Mouse (Mus musculus): Measurements from ENCODE around the gene Wbp2nl. TPM values are rescaled to one million over a fixed set of nuclear protein-coding genes. Genes with fewer than 3 reads are reported as not detected.
"Not testable (repeated sequence)": the region's sequence is repeated elsewhere in the genome, so short reads cannot be mapped to it uniquely, and the experiment has no call there.

The Wbp2nl gene
- total and polyA plus RNA-seq, 3 experiments = not detected

DNA sequence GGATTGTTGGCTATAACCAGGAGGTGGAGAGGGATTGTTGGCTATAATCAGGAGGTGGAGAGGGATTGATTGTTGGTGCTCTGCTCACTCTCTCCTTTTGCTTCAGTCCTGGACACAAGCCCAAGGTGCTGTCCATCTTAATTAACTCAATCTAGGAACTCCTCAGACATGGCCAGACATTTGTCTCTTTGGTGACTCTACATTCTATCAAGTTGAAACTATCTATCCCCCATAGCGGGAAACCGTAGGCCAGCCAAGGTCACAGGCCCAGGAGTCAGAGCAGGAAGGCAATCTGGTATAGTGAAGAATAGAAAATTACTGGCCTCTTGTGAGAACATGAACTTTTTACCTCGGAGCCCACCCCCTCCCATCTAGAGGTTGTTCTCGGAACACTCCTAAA, 63.5 kb downstream of the Wbp2nl start:
- DNase-seq = peak in 1 of 2 experiments; percentile 18
- H3K4me3 ChIP-seq = no peak overlapping the region
- 35% methylated on average over 4 of the region's 4 CpGs for WGBS
- no peak overlapping the region for H3K27ac ChIP-seq
- H3K36me3 ChIP-seq (ENCODE audit: control insufficient read depth, insufficient read depth, low read length) = no peaks in the 10 kb centered on the region
- H3K4me1 ChIP-seq (ENCODE audit: control insufficient read depth, insufficient read depth, low read length) = peaks cover 11% of the 10 kb centered on the region
- TF ChIP-seq POLR2A (IDR thresholded peaks at IDR 0.05; ENCODE audit: insufficient read depth, low read depth, low read length) = 0 out of 2 replicates have a peak, but pooled peaks have one; percentile 15
- no peak for TF ChIP-seq CTCF (IDR thresholded peaks at IDR 0.05)
- 0 out of 2 replicates have a peak, but pooled peaks have one; percentile 34 for TF ChIP-seq EP300 (IDR thresholded peaks at IDR 0.05; ENCODE audit: insufficient read depth, low read depth, low read length)
- H3K27me3 ChIP-seq (ENCODE audit: control insufficient read depth, insufficient read depth, low read length) = no peaks in the 10 kb centered on the region
- no peaks in the 10 kb centered on the region for H3K79me2 ChIP-seq (replicated peaks; ENCODE audit: control insufficient read depth, insufficient read depth, low read length)
- no peak overlapping the region for H3K9ac ChIP-seq (ENCODE audit: low read depth, low read length)
- intact Hi-C loops (cut with DNase I) = no loop called here

DNA sequence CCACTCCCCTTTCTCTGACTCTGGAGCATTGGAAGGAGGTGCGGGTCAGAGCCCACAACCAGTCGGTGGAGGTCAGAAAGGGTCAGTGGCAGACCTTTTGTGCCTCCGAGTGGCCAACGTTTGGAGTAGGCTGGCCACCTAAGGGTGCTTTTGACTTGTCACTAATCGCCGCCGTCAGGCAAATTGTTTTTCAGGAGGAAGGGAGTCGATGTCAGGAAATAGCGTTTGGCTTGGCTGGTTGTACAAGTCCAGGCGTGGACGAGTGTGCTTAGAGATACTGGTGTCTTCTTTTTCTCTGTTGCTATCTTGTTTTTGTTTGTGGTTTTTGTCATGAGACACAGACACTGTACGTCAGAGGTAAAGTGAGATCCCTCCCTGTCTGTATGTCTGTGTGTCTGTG, 65.0 kb downstream of the Wbp2nl start:
- H3K27me3 ChIP-seq (ENCODE audit: control insufficient read depth, insufficient read depth, low read length); H3K4me1 ChIP-seq (ENCODE audit: control insufficient read depth, insufficient read depth, low read length); H3K9ac ChIP-seq (ENCODE audit: low read depth, low read length); H3K36me3 ChIP-seq (ENCODE audit: control insufficient read depth, insufficient read depth, low read length); intact Hi-C loops (cut with DNase I); H3K4me3 ChIP-seq; H3K79me2 ChIP-seq (replicated peaks; ENCODE audit: control insufficient read depth, insufficient read depth, low read length); H3K27ac ChIP-seq: not testable (repeated sequence)
- 42% methylated on average over 9 of the region's 12 CpGs for WGBS
- DNase-seq = peak in 1 of 2 experiments; percentile 12

Other genes with a start within 250 kb of the Wbp2nl start
- not detected for gene 4930407I10Rik, start 239.8 kb upstream of the Wbp2nl start, total RNA-seq (2021)
- gene 4930407I10Rik, start 239.8 kb upstream of the Wbp2nl start, polyA plus RNA-seq (2012; rRNA removed) = not detected in 2 replicates
- not detected for gene Mei1, start 229.0 kb upstream of the Wbp2nl start, total RNA-seq (2021)
- gene Mei1, start 229.0 kb upstream of the Wbp2nl start, polyA plus RNA-seq (2012; rRNA removed) = not detected in 2 replicates
- gene Ccdc134, start 171.0 kb upstream of the Wbp2nl start, total RNA-seq (2021) = 1 to 10 TPM; 3.9 to 4.0 TPM
- gene Ccdc134, start 171.0 kb upstream of the Wbp2nl start, polyA plus RNA-seq (2012; rRNA removed) = 4.8 and 6.6 TPM in 2 replicates
- gene Srebf2, start 151.8 kb upstream of the Wbp2nl start, total RNA-seq (2021) = 10 to 100 TPM; 22.4 to 24.2 TPM
- gene Srebf2, start 151.8 kb upstream of the Wbp2nl start, polyA plus RNA-seq (2012; rRNA removed) = 33.3 and 45.3 TPM in 2 replicates
- under 1 TPM; 0.13 to 0.23 TPM for gene Shisa8, start 86.1 kb upstream of the Wbp2nl start, total RNA-seq (2021)
- gene Shisa8, start 86.1 kb upstream of the Wbp2nl start, polyA plus RNA-seq (2012; rRNA removed) = 0.15 and 0.21 TPM in 2 replicates
- gene Tnfrsf13c, start 74.6 kb upstream of the Wbp2nl start, total RNA-seq (2021) = under 1 TPM; 0.16 to 0.18 TPM
- 0.44 and 0.86 TPM in 2 replicates for gene Tnfrsf13c, start 74.6 kb upstream of the Wbp2nl start, polyA plus RNA-seq (2012; rRNA removed)
- under 1 TPM; 0.39 to 0.42 TPM for gene Cenpm, start 54.2 kb upstream of the Wbp2nl start, total RNA-seq (2021)
- 0.76 and 1.7 TPM in 2 replicates for gene Cenpm, start 54.2 kb upstream of the Wbp2nl start, polyA plus RNA-seq (2012; rRNA removed)
- not detected for gene 1500009C09Rik, start 46.6 kb upstream of the Wbp2nl start, total RNA-seq (2021)
- gene 1500009C09Rik, start 46.6 kb upstream of the Wbp2nl start, polyA plus RNA-seq (2012; rRNA removed) = 0.08 TPM in 1 of 2 replicates, not detected in the other
- gene Sept3, start 24.1 kb upstream of the Wbp2nl start, total RNA-seq (2021) = under 1 TPM; 0.39 to 0.44 TPM
- 0.43 and 0.85 TPM in 2 replicates for gene Sept3, start 24.1 kb upstream of the Wbp2nl start, polyA plus RNA-seq (2012; rRNA removed)
- gene Naga, start 40.0 kb downstream of the Wbp2nl start, total RNA-seq (2021) = 10 to 100 TPM; 22.6 to 27.0 TPM
- 48.3 and 54.3 TPM in 2 replicates for gene Naga, start 40.0 kb downstream of the Wbp2nl start, polyA plus RNA-seq (2012; rRNA removed)
- gene Pheta2, start 40.0 kb downstream of the Wbp2nl start, total RNA-seq (2021) = 1 to 10 TPM in 1 of 2 experiments, under 1 TPM in 1; 0.70 to 1.2 TPM
- gene Pheta2, start 40.0 kb downstream of the Wbp2nl start, polyA plus RNA-seq (2012; rRNA removed) = 0.76 and 1.3 TPM in 2 replicates
- 100 to 1,000 TPM; 183 to 202 TPM for gene Smdt1, start 40.0 kb downstream of the Wbp2nl start, total RNA-seq (2021)
- gene Smdt1, start 40.0 kb downstream of the Wbp2nl start, polyA plus RNA-seq (2012; rRNA removed) = 231 and 248 TPM in 2 replicates
- 100 to 1,000 TPM; 659 to 775 TPM for gene Ndufa6, start 55.4 kb downstream of the Wbp2nl start, total RNA-seq (2021)
- gene Ndufa6, start 55.4 kb downstream of the Wbp2nl start, polyA plus RNA-seq (2012; rRNA removed) = 609 and 726 TPM in 2 replicates
- gene Cyp2d22, start 81.3 kb downstream of the Wbp2nl start, total RNA-seq (2021) = 10 to 100 TPM; 25.5 to 27.0 TPM
- gene Cyp2d22, start 81.3 kb downstream of the Wbp2nl start, polyA plus RNA-seq (2012; rRNA removed) = 44.0 and 48.4 TPM in 2 replicates
- under 1 TPM in 1 of 2 experiments, not detected in 1; 0.18 TPM for gene Cyp2d11, start 95.1 kb downstream of the Wbp2nl start, total RNA-seq (2021)
- not detected in 2 replicates for gene Cyp2d11, start 95.1 kb downstream of the Wbp2nl start, polyA plus RNA-seq (2012; rRNA removed)
- gene Cyp2d10, start 108.2 kb downstream of the Wbp2nl start, total RNA-seq (2021) = under 1 TPM; 0.26 to 0.34 TPM
- gene Cyp2d10, start 108.2 kb downstream of the Wbp2nl start, polyA plus RNA-seq (2012; rRNA removed) = 0.08 and 0.38 TPM in 2 replicates
- gene Cyp2d9, start 134.5 kb downstream of the Wbp2nl start, total RNA-seq (2021) = not detected
- gene Cyp2d9, start 134.5 kb downstream of the Wbp2nl start, polyA plus RNA-seq (2012; rRNA removed) = 0.16 TPM in 1 of 2 replicates, not detected in the other